Mouse (Mus musculus): Measurements from ENCODE around the gene Disp1.

DNA sequence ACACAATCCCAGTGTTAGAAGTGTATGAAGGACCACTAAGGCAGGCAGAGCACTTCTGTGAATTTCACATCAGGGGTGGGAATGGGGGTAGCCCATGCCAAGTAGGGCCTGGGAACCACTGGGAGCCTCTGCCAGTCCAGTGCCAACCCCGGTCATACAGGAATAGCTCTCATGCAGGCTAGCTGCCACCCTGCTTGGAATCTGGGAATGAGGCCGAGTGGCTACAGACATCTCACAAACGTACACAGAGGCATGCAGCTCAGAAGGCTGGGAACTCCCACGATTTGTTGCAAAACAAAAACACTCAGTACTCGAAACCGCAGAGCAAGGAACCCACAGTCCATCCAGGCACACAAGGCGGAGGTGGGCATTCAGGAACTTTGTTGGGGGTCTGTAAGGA lies 153.5 kb downstream of the Disp1 start:
- no peak for TF ChIP-seq CTCF (IDR thresholded peaks at IDR 0.05; ENCODE audit: control insufficient read depth, insufficient read depth, insufficient read length)
- no peak for TF ChIP-seq MAX (IDR thresholded peaks at IDR 0.05)
- TF ChIP-seq MYOG (IDR thresholded peaks at IDR 0.05; ENCODE audit: control insufficient read depth, extremely low read depth, insufficient read length), result no peak
- TF ChIP-seq USF1 (IDR thresholded peaks at IDR 0.05; ENCODE audit: low read depth), result no peak

All from C2C12 (cell line).